Mouse (Mus musculus): ENCODE results near the gene Fgb. TPM values are rescaled to one million over a fixed set of nuclear protein-coding genes. Genes with fewer than 3 reads are reported as not detected.
A peak's percentile ranks its signal among the peaks of the same experiment; 100 is the strongest.

Fgb gene
- polyA plus RNA-seq, 1 experiment from 2014 or later: not detected

- no peak for ATAC-seq
- Histone ChIP-seq H3K9me3 (replicated peaks; ENCODE audit: control insufficient read depth, low read length, poor library complexity, severe bottlenecking) (no peaks in the 10 kb centered on the region), H3K4me1 (ENCODE audit: control insufficient read depth, insufficient read depth, low read length) (peaks cover 5% of the 10 kb centered on the region; the same call in 1 of the 2 replicates), H3K9ac (ENCODE audit: low read depth, low read length) (no peak overlapping the region), H3K27me3 (ENCODE audit: control insufficient read depth, insufficient read depth, low read depth, low read length) (no peaks in the 10 kb centered on the region), H3K4me3 (ENCODE audit: low read depth, low read length) (no peak overlapping the region), H3K27ac (ENCODE audit: low read length) (no peak overlapping the region), H3K36me3 (ENCODE audit: control insufficient read depth, insufficient read depth, low read length) (no peaks in the 10 kb centered on the region), H3K4me2 (ENCODE audit: low read length) (no peak overlapping the region)
- WGBS: 3% methylated on average over 2 of the region's 2 CpGs
Observed at GRCm38 (mm10) chr3:83002191-83002590, 47.5 kb downstream of the Fgb start.

GRCm38 (mm10) chr3:82999995-83000394, 49.7 kb downstream of the Fgb start:
- no peaks in the 10 kb centered on the region for H3K36me3 ChIP-seq (ENCODE audit: control insufficient read depth, insufficient read depth, low read length)
- no peak overlapping the region for H3K4me3 ChIP-seq (ENCODE audit: low read depth, low read length)
- no peak overlapping the region for H3K27ac ChIP-seq (ENCODE audit: low read length)
- no peak overlapping the region for H3K4me2 ChIP-seq (ENCODE audit: low read length)
- no peaks in the 10 kb centered on the region for H3K9me3 ChIP-seq (replicated peaks; ENCODE audit: control insufficient read depth, low read length, poor library complexity, severe bottlenecking)
- no peaks in the 10 kb centered on the region for H3K27me3 ChIP-seq (ENCODE audit: control insufficient read depth, insufficient read depth, low read depth, low read length)
- ATAC-seq: no peak
- H3K9ac ChIP-seq (ENCODE audit: low read depth, low read length): no peak overlapping the region
- WGBS: 82% methylated on average over 9 of the region's 9 CpGs
- peaks cover 9% of the 10 kb centered on the region; the same call in 1 of the 2 replicates for H3K4me1 ChIP-seq (ENCODE audit: control insufficient read depth, insufficient read depth, low read length)

GRCm38 (mm10) chr3:82998772-82999463, 50.7 kb downstream of the Fgb start:
- H3K4me3 ChIP-seq (ENCODE audit: low read depth, low read length): no peak overlapping the region
- peaks cover 9% of the 10 kb centered on the region; the same call in 1 of the 2 replicates for H3K4me1 ChIP-seq (ENCODE audit: control insufficient read depth, insufficient read depth, low read length)
- no peaks in the 10 kb centered on the region for H3K27me3 ChIP-seq (ENCODE audit: control insufficient read depth, insufficient read depth, low read depth, low read length)
- H3K9ac ChIP-seq (ENCODE audit: low read depth, low read length): no peak overlapping the region
- no peaks in the 10 kb centered on the region for H3K9me3 ChIP-seq (replicated peaks; ENCODE audit: control insufficient read depth, low read length, poor library complexity, severe bottlenecking)
- H3K36me3 ChIP-seq (ENCODE audit: control insufficient read depth, insufficient read depth, low read length): no peaks in the 10 kb centered on the region
- 29% methylated on average over 8 of the region's 8 CpGs for WGBS
- no peak overlapping the region for H3K4me2 ChIP-seq (ENCODE audit: low read length)
- H3K27ac ChIP-seq (ENCODE audit: low read length): no peak overlapping the region
- peak; percentile 97 for ATAC-seq

GRCm38 (mm10) chr3:82996656-82997055, 53.0 kb downstream of the Fgb start:
- no peak for ATAC-seq
- peaks cover 9% of the 10 kb centered on the region; the same call in 1 of the 2 replicates for H3K4me1 ChIP-seq (ENCODE audit: control insufficient read depth, insufficient read depth, low read length)
- H3K4me2 ChIP-seq (ENCODE audit: low read length): no peak overlapping the region
- 84% methylated on average over 3 of the region's 3 CpGs for WGBS
- no peaks in the 10 kb centered on the region for H3K27me3 ChIP-seq (ENCODE audit: control insufficient read depth, insufficient read depth, low read depth, low read length)
- no peak overlapping the region for H3K4me3 ChIP-seq (ENCODE audit: low read depth, low read length)
- H3K9me3 ChIP-seq (replicated peaks; ENCODE audit: control insufficient read depth, low read length, poor library complexity, severe bottlenecking): no peaks in the 10 kb centered on the region
- no peak overlapping the region for H3K27ac ChIP-seq (ENCODE audit: low read length)
- no peaks in the 10 kb centered on the region for H3K36me3 ChIP-seq (ENCODE audit: control insufficient read depth, insufficient read depth, low read length)
- H3K9ac ChIP-seq (ENCODE audit: low read depth, low read length): no peak overlapping the region

- no peak overlapping the region for H3K27ac ChIP-seq (ENCODE audit: low read length)
- H3K9ac ChIP-seq (ENCODE audit: low read depth, low read length): peak overlapping the region; percentile 56
- peak; percentile 73; the same call in 1 of the 2 replicates for ATAC-seq
- H3K4me1 ChIP-seq (ENCODE audit: control insufficient read depth, insufficient read depth, low read length): peaks cover 9% of the 10 kb centered on the region; the same call in 1 of the 2 replicates
- peak overlapping the region; percentile 62 for H3K4me2 ChIP-seq (ENCODE audit: low read length)
- 3% methylated on average over 24 of the region's 24 CpGs for WGBS
- no peaks in the 10 kb centered on the region for H3K27me3 ChIP-seq (ENCODE audit: control insufficient read depth, insufficient read depth, low read depth, low read length)
- H3K36me3 ChIP-seq (ENCODE audit: control insufficient read depth, insufficient read depth, low read length): no peaks in the 10 kb centered on the region
- no peaks in the 10 kb centered on the region for H3K9me3 ChIP-seq (replicated peaks; ENCODE audit: control insufficient read depth, low read length, poor library complexity, severe bottlenecking)
- peak overlapping the region; percentile 32 for H3K4me3 ChIP-seq (ENCODE audit: low read depth, low read length)
Observed at GRCm38 (mm10) chr3:82995368-82995767, 54.3 kb downstream of the Fgb start.

- Histone ChIP-seq H3K36me3 (ENCODE audit: control insufficient read depth, insufficient read depth, low read length) (no peaks in the 10 kb centered on the region), H3K4me2 (ENCODE audit: low read length) (no peak overlapping the region), H3K4me1 (ENCODE audit: control insufficient read depth, insufficient read depth, low read length) (peaks cover 4% of the 10 kb centered on the region; the same call in 1 of the 2 replicates), H3K27ac (ENCODE audit: low read length) (no peak overlapping the region), H3K9me3 (replicated peaks; ENCODE audit: control insufficient read depth, low read length, poor library complexity, severe bottlenecking) (no peaks in the 10 kb centered on the region), H3K9ac (ENCODE audit: low read depth, low read length) (no peak overlapping the region), H3K4me3 (ENCODE audit: low read depth, low read length) (no peak overlapping the region), H3K27me3 (ENCODE audit: control insufficient read depth, insufficient read depth, low read depth, low read length) (no peaks in the 10 kb centered on the region)
- WGBS: 93% methylated on average over 6 of the region's 6 CpGs
- ATAC-seq: no peak
Observed at GRCm38 (mm10) chr3:82992956-82993355, 56.7 kb downstream of the Fgb start.

- H3K4me3 ChIP-seq (ENCODE audit: low read depth, low read length): no peak overlapping the region
- ATAC-seq: no peak
- H3K36me3 ChIP-seq (ENCODE audit: control insufficient read depth, insufficient read depth, low read length): no peaks in the 10 kb centered on the region
- H3K9me3 ChIP-seq (replicated peaks; ENCODE audit: control insufficient read depth, low read length, poor library complexity, severe bottlenecking): no peaks in the 10 kb centered on the region
- peaks cover 4% of the 10 kb centered on the region; the same call in 1 of the 2 replicates for H3K4me1 ChIP-seq (ENCODE audit: control insufficient read depth, insufficient read depth, low read length)
- H3K4me2 ChIP-seq (ENCODE audit: low read length): no peak overlapping the region
- 84% methylated on average over 12 of the region's 12 CpGs for WGBS
- H3K27me3 ChIP-seq (ENCODE audit: control insufficient read depth, insufficient read depth, low read depth, low read length): no peaks in the 10 kb centered on the region
- H3K27ac ChIP-seq (ENCODE audit: low read length): no peak overlapping the region
- no peak overlapping the region for H3K9ac ChIP-seq (ENCODE audit: low read depth, low read length)
Observed at GRCm38 (mm10) chr3:82991963-82992362, 57.7 kb downstream of the Fgb start.

Other genes with a start within 250 kb of the Fgb start
- 1.6 and 2.0 TPM in 2 replicates for gene Rbm46, start 173.4 kb downstream of the Fgb start, polyA plus RNA-seq (2015; fragmentation: Nextera tagmentation; extraction: Ambion mirVana)
- gene Lrat, start 145.9 kb downstream of the Fgb start, polyA plus RNA-seq (2015; fragmentation: Nextera tagmentation; extraction: Ambion mirVana): 0.27 and 0.30 TPM in 2 replicates
- gene Fgg, start 42.1 kb downstream of the Fgb start, polyA plus RNA-seq (2015; fragmentation: Nextera tagmentation; extraction: Ambion mirVana): not detected in 2 replicates
- not detected in 2 replicates for gene Fga, start 23.8 kb downstream of the Fgb start, polyA plus RNA-seq (2015; fragmentation: Nextera tagmentation; extraction: Ambion mirVana)
- gene Plrg1, start 5.7 kb upstream of the Fgb start, polyA plus RNA-seq (2015; fragmentation: Nextera tagmentation; extraction: Ambion mirVana): 100 and 102 TPM in 2 replicates
- 0.69 and 0.75 TPM in 2 replicates for gene Dchs2, start 78.1 kb upstream of the Fgb start, polyA plus RNA-seq (2015; fragmentation: Nextera tagmentation; extraction: Ambion mirVana)